Mouse (Mus musculus) forebrain, embryonic 13.5 days (tissue): ENCODE results near the gene Mapk1ip1. TPM values are rescaled to one million over a fixed set of nuclear protein-coding genes. Genes with fewer than 3 reads are reported as not detected.
A peak's percentile ranks its signal among the peaks of the same experiment; 100 is the strongest.

Experiments
- ATAC-seq: fragments of 200-750 bp; cut with Nextera tagmentation; 2 replicates; pipeline ENCODE4 v1.8.0; 2017
- H3K27ac ChIP-seq: fragments of 300-500 bp; sonication (generic); 2 replicates; pipeline ENCODE4 v1.5.1; 2015; ENCODE audit warnings: inconsistent platforms, mild to moderate bottlenecking, moderate library complexity
- H3K27me3 ChIP-seq: fragments of 300-500 bp; sonication (generic); 2 replicates; pipeline ENCODE4 v1.6.1; 2015; ENCODE audit warnings: mild to moderate bottlenecking, inconsistent platforms
- H3K36me3 ChIP-seq: fragments of 300-500 bp; sonication (generic); 2 replicates; pipeline ENCODE4 v1.6.1; 2015; ENCODE audit warnings: mild to moderate bottlenecking, inconsistent platforms; ENCODE audit not compliant: poor library complexity, severe bottlenecking
- H3K4me1 ChIP-seq: fragments of 300-500 bp; sonication (generic); 2 replicates; pipeline ENCODE4 v1.6.1; 2015; ENCODE audit warnings: inconsistent platforms
- H3K4me2 ChIP-seq: fragments of 300-500 bp; sonication (generic); 2 replicates; pipeline ENCODE4 v1.6.1; 2015; ENCODE audit warnings: inconsistent platforms, mild to moderate bottlenecking, moderate library complexity
- H3K4me3 ChIP-seq: fragments of 300-500 bp; sonication (generic); 2 replicates; pipeline ENCODE4 v1.5.1; 2015; ENCODE audit warnings: mild to moderate bottlenecking, inconsistent platforms
- H3K9ac ChIP-seq: fragments of 300-500 bp; sonication (generic); 2 replicates; pipeline ENCODE4 v1.6.1; 2015; ENCODE audit warnings: mild to moderate bottlenecking, inconsistent platforms
- H3K9me3 ChIP-seq: fragments of 300-500 bp; sonication (generic); replicated peaks from 2 replicates; pipeline ENCODE4 v1.6.1; 2016; ENCODE audit warnings: inconsistent platforms
- WGBS: fragments of 180-500 bp; shearing (Covaris S2); methylation state at CpG from one replicate; pipeline ENCODE4 v1.1.7; 2015; 5-methylcytosine and 5-hydroxymethylcytosine counted together
- polyA plus RNA-seq: library from polyadenylated mRNA; unstranded; fragments of >200 nt; fragmentation: Nextera tagmentation; extraction: Ambion mirVana; gene quantifications from 2 replicates; pipeline ENCODE4 v1.2.1, GENCODE M21; 2015

The Mapk1ip1 gene
- polyA plus RNA-seq, result 22.0 and 24.4 TPM in 2 replicates

DNA sequence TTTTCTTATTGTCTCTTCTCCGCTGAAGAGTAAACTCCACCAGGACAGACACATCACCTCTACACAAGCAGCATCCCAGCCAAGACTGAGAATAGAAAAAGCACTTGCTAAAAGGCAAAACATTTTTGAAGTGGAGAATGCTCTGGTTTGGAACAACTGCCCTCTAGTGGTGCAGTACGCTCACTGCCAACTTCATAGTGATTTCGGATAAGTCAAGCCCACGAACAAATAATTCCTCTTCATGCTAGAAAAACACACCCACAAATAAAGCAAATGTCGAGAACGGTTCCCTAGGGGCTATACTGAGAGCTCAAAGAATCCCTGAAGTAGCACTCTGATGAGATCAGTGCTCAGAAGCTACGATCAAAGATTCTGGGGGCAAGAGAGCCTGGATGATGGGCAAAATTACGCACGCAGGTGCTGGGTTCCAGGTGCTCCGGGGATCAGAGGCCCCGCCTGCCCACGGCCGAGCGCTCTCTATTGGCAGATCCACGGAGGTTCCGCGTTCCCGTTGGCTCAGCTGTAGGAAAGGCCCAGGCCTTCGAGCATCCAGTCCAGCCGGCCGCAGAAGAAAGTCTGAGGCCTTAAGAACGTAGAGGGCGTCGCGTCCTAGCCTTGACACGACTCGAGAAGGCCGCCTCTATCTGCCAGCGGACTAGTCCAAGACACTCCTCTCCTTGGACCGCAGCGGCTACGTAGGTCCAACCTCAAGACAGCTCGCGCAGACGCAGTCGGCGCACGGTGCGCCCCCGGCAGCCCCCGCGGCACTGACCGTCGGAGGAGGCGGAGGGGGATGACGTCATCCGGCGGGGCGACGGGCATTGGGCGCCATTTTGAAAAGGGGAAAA is at the start of gene Mapk1ip1, which contains the start of gene Ppp2r2d:
Gene Mapk1ip1, minus strand, starts transcription at position 730 of the 848 bp plus-strand sequence.
Gene Ppp2r2d, plus strand, starts transcription at position 536 of the 848 bp plus-strand sequence.
- under 1% methylated on average over 39 of the region's 51 CpGs for WGBS
- peak; percentile 95 for ATAC-seq
- peaks cover 58% of the 10 kb centered on the region for H3K4me1 ChIP-seq

DNA sequence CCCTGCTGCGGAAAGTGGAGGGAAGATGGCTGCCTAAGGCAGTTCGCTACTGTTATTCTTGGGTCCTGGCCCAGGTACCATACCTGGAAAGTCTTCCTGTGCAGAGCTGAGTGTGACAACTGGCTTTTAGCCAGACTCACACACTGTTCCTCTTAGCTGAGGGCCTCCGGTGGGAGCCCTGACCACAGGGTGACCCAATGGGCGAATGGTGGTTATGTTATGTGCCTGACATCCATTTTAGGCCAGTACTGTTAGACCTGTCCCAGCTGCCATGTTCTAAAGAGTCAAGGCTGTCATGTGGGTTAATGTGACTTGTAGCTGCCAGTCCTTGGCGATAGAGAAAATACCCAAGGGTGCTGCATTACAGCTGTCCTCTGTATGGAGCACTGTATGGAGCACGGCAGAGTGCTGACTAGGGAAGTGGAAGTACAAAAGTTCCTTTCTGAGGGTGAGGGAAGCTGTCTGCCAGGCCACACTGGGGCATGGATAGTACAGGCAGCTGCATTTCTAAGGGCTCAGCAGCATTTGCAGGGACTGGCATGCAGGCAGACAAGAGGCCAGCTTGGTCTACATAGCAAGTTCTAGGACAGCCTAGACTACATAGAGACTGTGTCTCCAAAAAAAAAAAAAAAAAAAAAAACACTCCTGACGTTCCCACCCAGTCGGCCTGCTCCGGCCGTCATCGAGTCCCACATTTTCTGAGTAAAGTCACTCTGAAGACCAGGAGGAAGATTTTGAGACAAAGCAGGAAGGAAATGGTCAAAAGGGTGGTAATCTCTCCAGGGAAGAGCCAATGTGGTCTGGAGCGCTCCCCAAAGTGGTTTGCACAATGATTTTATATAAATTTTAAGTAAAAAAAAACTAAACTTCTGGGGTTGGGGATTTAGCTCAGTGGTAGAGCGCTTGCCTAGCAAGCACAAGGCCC is 39.6 kb upstream of the Mapk1ip1 start:
- H3K4me1 ChIP-seq, result no peaks in the 10 kb centered on the region
- no peak overlapping the region for H3K4me3 ChIP-seq
- H3K27me3 ChIP-seq, result no peaks in the 10 kb centered on the region
- WGBS, result 92% methylated on average over 13 of the region's 13 CpGs
- no peak for ATAC-seq
- H3K36me3 ChIP-seq, result peaks cover 52% of the 10 kb centered on the region
- no peak overlapping the region for H3K9ac ChIP-seq
- no peak overlapping the region for H3K4me2 ChIP-seq
- no peaks in the 10 kb centered on the region for H3K9me3 ChIP-seq
- no peak overlapping the region for H3K27ac ChIP-seq

More for the DNA sequence above, at the start of gene Mapk1ip1, which contains the start of gene Ppp2r2d:
- H3K9ac ChIP-seq, result peak within 1 kb of the TSS; percentile 95
- peak within 1 kb of the TSS; percentile 95 for H3K27ac ChIP-seq
- H3K36me3 ChIP-seq, result peaks cover 12% of the 10 kb centered on the region; the same call in 1 of the 2 replicates
- H3K4me2 ChIP-seq, result peak within 1 kb of the TSS; percentile 97
- H3K4me3 ChIP-seq, result peak within 1 kb of the TSS; percentile 98
- H3K9me3 ChIP-seq, result no peaks in the 10 kb centered on the region
- no peaks in the 10 kb centered on the region for H3K27me3 ChIP-seq

- ATAC-seq, result no peak
- Histone ChIP-seq H3K4me1 (no peaks in the 10 kb centered on the region), H3K9me3 (no peaks in the 10 kb centered on the region), H3K4me2 (no peak overlapping the region), H3K9ac (no peak overlapping the region), H3K36me3 (peaks cover 71% of the 10 kb centered on the region), H3K4me3 (no peak overlapping the region), H3K27me3 (no peaks in the 10 kb centered on the region), H3K27ac (no peak overlapping the region)
- 94% methylated on average over 3 of the region's 3 CpGs for WGBS
Observed at GRCm38 (mm10) chr7:138883724-138884123, 37.7 kb upstream of the Mapk1ip1 start.

DNA sequence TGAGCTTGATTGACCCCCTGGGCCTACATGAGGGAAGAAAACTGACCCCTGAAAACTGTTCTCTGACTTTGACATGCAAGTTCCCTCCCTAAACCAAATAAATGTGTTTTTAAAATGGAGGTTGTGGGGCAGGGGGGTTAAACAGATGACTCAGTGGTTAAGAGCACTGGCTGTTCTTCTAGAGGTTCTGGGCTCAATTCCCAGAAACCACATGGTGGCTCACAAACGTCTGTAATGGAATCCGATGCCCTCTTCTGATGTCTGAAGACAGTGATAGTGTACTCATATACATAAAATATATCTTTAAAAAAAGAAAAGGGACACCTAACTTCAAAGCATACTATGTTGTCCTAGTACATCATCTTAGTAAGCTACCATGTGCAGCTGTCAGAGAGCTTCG is 29.0 kb upstream of the Mapk1ip1 start:
- no peak overlapping the region for H3K4me3 ChIP-seq
- H3K9ac ChIP-seq, result no peak overlapping the region
- no peaks in the 10 kb centered on the region for H3K27me3 ChIP-seq
- no peaks in the 10 kb centered on the region for H3K9me3 ChIP-seq
- WGBS, result 91% methylated on average over 3 of the region's 3 CpGs
- no peak for ATAC-seq
- H3K27ac ChIP-seq, result no peak overlapping the region
- H3K36me3 ChIP-seq, result peaks cover 97% of the 10 kb centered on the region
- H3K4me2 ChIP-seq, result no peak overlapping the region
- no peaks in the 10 kb centered on the region for H3K4me1 ChIP-seq

- H3K9ac ChIP-seq, result no peak overlapping the region
- no peaks in the 10 kb centered on the region for H3K4me1 ChIP-seq
- 88% methylated on average over 3 of the region's 3 CpGs for WGBS
- H3K27ac ChIP-seq, result no peak overlapping the region
- no peaks in the 10 kb centered on the region for H3K9me3 ChIP-seq
- peaks cover 93% of the 10 kb centered on the region for H3K36me3 ChIP-seq
- no peak for ATAC-seq
- no peak overlapping the region for H3K4me3 ChIP-seq
- no peaks in the 10 kb centered on the region for H3K27me3 ChIP-seq
- no peak overlapping the region for H3K4me2 ChIP-seq
Observed at GRCm38 (mm10) chr7:138872956-138873355, 26.9 kb upstream of the Mapk1ip1 start.

- 94% methylated on average over 4 of the region's 4 CpGs for WGBS
- H3K27me3 ChIP-seq, result no peaks in the 10 kb centered on the region
- ATAC-seq, result no peak
- H3K36me3 ChIP-seq, result peaks cover 50% of the 10 kb centered on the region
- no peak overlapping the region for H3K4me2 ChIP-seq
- no peaks in the 10 kb centered on the region for H3K4me1 ChIP-seq
- no peak overlapping the region for H3K27ac ChIP-seq
- no peak overlapping the region for H3K9ac ChIP-seq
- no peaks in the 10 kb centered on the region for H3K9me3 ChIP-seq
- no peak overlapping the region for H3K4me3 ChIP-seq
Observed at GRCm38 (mm10) chr7:138868316-138868715, 22.2 kb upstream of the Mapk1ip1 start.

GRCm38 (mm10) chr7:138867286-138867685 is 21.2 kb upstream of the Mapk1ip1 start:
- H3K9ac ChIP-seq, result no peak overlapping the region
- ATAC-seq, result no peak
- no peak overlapping the region for H3K27ac ChIP-seq
- WGBS, result 90% methylated on average over 6 of the region's 6 CpGs
- no peak overlapping the region for H3K4me3 ChIP-seq
- H3K4me1 ChIP-seq, result no peaks in the 10 kb centered on the region
- H3K9me3 ChIP-seq, result no peaks in the 10 kb centered on the region
- H3K36me3 ChIP-seq, result peaks cover 40% of the 10 kb centered on the region
- H3K4me2 ChIP-seq, result no peak overlapping the region
- no peaks in the 10 kb centered on the region for H3K27me3 ChIP-seq

DNA sequence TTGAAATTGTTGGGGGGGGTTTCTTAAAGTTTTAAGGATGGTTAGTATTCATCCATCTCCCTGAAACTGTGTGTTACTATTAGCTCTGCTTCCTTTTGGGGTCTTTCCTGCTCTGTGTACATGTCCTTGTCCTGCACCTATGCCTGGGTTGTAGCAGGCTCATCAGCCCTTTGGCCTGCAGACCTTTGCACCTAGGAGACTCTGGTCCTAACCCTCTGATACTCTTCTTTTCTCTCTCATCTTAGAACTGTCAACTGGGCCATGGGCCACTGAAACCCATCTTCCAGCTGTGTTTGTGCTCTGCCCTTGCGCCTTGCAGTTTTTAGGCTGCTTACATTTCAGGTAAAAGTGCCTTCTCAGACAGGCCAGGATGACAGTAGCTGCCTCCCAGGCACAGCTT is 18.7 kb upstream of the Mapk1ip1 start:
- ATAC-seq, result no peak
- no peaks in the 10 kb centered on the region for H3K9me3 ChIP-seq
- H3K36me3 ChIP-seq, result peaks cover 27% of the 10 kb centered on the region
- no peaks in the 10 kb centered on the region for H3K4me1 ChIP-seq
- no peaks in the 10 kb centered on the region for H3K27me3 ChIP-seq
- H3K4me2 ChIP-seq, result no peak overlapping the region
- no peak overlapping the region for H3K27ac ChIP-seq
- WGBS, result 100% methylated on average over 1 of the region's 1 CpGs
- no peak overlapping the region for H3K4me3 ChIP-seq
- H3K9ac ChIP-seq, result no peak overlapping the region

- Histone ChIP-seq H3K27me3 (no peaks in the 10 kb centered on the region), H3K36me3 (peaks cover 21% of the 10 kb centered on the region), H3K9me3 (no peaks in the 10 kb centered on the region), H3K27ac (no peak overlapping the region), H3K4me2 (no peak overlapping the region), H3K4me1 (no peaks in the 10 kb centered on the region), H3K9ac (no peak overlapping the region), H3K4me3 (no peak overlapping the region)
- WGBS, result 91% methylated on average over 3 of the region's 3 CpGs
- no peak for ATAC-seq
Observed at GRCm38 (mm10) chr7:138863950-138864572, 18.0 kb upstream of the Mapk1ip1 start.

DNA sequence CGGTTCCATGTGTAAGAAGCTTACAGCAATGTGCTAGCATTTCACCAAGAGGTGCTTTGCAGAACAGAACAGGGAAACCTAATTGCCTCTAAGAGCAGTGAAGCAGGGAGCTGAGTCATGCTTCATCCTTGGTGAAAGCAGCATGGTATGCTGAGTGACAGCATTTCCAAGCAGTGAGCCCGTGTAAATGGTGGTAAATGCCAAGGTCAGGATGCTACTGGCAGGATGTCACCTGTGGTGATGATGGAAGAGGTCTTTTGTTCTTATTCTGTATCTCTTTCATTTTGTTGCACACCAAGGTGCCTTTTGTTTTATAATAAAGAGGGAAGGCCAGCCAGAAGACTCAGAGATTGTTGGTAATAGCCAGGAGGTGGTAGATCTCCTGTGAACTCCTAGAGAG is 10.6 kb upstream of the Mapk1ip1 start:
- Histone ChIP-seq H3K4me2 (no peak overlapping the region), H3K27ac (no peak overlapping the region), H3K9me3 (no peaks in the 10 kb centered on the region), H3K27me3 (no peaks in the 10 kb centered on the region), H3K9ac (no peak overlapping the region), H3K4me3 (no peak overlapping the region), H3K4me1 (no peaks in the 10 kb centered on the region; the same call in 1 of the 2 replicates), H3K36me3 (peaks cover 50% of the 10 kb centered on the region)
- WGBS, result 68% methylated on average over 2 of the region's 2 CpGs
- ATAC-seq, result no peak

- no peak overlapping the region for H3K27ac ChIP-seq
- WGBS, result 96% methylated on average over 2 of the region's 2 CpGs
- no peak for ATAC-seq
- H3K4me1 ChIP-seq, result peaks cover 14% of the 10 kb centered on the region
- no peak overlapping the region for H3K4me3 ChIP-seq
- peaks cover 52% of the 10 kb centered on the region for H3K36me3 ChIP-seq
- H3K9ac ChIP-seq, result no peak overlapping the region
- H3K27me3 ChIP-seq, result no peaks in the 10 kb centered on the region
- H3K9me3 ChIP-seq, result no peaks in the 10 kb centered on the region
- H3K4me2 ChIP-seq, result no peak overlapping the region
Observed at GRCm38 (mm10) chr7:138854201-138854600, 8.1 kb upstream of the Mapk1ip1 start.
